Mouse (Mus musculus) embryonic facial prominence, embryonic 11.5 days (tissue): Measurements from ENCODE around the gene Nlk. TPM values are rescaled to one million over a fixed set of nuclear protein-coding genes. Genes with fewer than 3 reads are reported as not detected.

Experiments
- ATAC-seq: fragments of 200-750 bp; cut with Nextera tagmentation; replicated peaks from 2 replicates; pipeline ENCODE4 v1.8.0; 2017; ENCODE audit warnings: low read depth; ENCODE audit not compliant: insufficient number of reproducible peaks, low FRiP score, low TSS enrichment
- DNase-seq: peaks from one replicate; pipeline ENCODE4 v3.0.0-alpha.2; 2015; ENCODE audit warnings: low spot score
- H3K27ac ChIP-seq: fragments of 300-500 bp; sonication (generic); replicated peaks from 2 replicates; pipeline ENCODE4 v1.5.1; 2014; ENCODE audit warnings: mild to moderate bottlenecking, low read depth, low read length, control low read depth
- H3K27me3 ChIP-seq: fragments of 300-500 bp; sonication (generic); 2 replicates; pipeline ENCODE4 v1.6.1; 2014; ENCODE audit warnings: mild to moderate bottlenecking, low read length, moderate library complexity, mixed read lengths; ENCODE audit not compliant: control insufficient read depth, insufficient read depth
- H3K36me3 ChIP-seq: fragments of 300-500 bp; sonication (generic); replicated peaks from 2 replicates; pipeline ENCODE4 v1.6.1; 2014; ENCODE audit warnings: low read depth, mild to moderate bottlenecking, low read length, moderate library complexity, mixed read lengths; ENCODE audit not compliant: control insufficient read depth, insufficient read depth
- H3K4me1 ChIP-seq: fragments of 300-500 bp; sonication (generic); 2 replicates; pipeline ENCODE4 v1.6.1; 2014; ENCODE audit warnings: low read length, mixed read lengths; ENCODE audit not compliant: control insufficient read depth, insufficient read depth
- H3K4me2 ChIP-seq: fragments of 300-500 bp; sonication (generic); 2 replicates; pipeline ENCODE4 v1.6.1; 2014; ENCODE audit warnings: low read depth, mild to moderate bottlenecking, control low read depth, low read length, moderate library complexity
- H3K4me3 ChIP-seq: fragments of 300-500 bp; sonication (generic); 2 replicates; pipeline ENCODE4 v1.5.1; 2014; ENCODE audit warnings: low read depth, low read length, control low read depth
- H3K9ac ChIP-seq: fragments of 300-500 bp; sonication (generic); replicated peaks from 2 replicates; pipeline ENCODE4 v1.6.1; 2014; ENCODE audit warnings: mild to moderate bottlenecking, control low read depth, low read length
- H3K9me3 ChIP-seq: fragments of 300-500 bp; sonication (generic); replicated peaks from 2 replicates; pipeline ENCODE4 v1.6.1; 2016; ENCODE audit warnings: mild to moderate bottlenecking, low read length, inconsistent platforms, mixed read lengths; ENCODE audit not compliant: control insufficient read depth
- WGBS: fragments of 180-500 bp; shearing (Covaris S2); extraction: QIAGEN DNeasy Blood & Tissue Kit; methylation state at CpG from one replicate; pipeline ENCODE4 v1.1.7; 2014; 5-methylcytosine and 5-hydroxymethylcytosine counted together
- polyA plus RNA-seq: library from polyadenylated mRNA; unstranded; fragments of >200 nt; fragmentation: Nextera tagmentation; extraction: Ambion mirVana; gene quantifications from 2 replicates; pipeline ENCODE4 v1.2.1, GENCODE M21; 2014

Gene Nlk
- polyA plus RNA-seq, 1 experiment from 2014 or later, result 22.8 TPM

DNA sequence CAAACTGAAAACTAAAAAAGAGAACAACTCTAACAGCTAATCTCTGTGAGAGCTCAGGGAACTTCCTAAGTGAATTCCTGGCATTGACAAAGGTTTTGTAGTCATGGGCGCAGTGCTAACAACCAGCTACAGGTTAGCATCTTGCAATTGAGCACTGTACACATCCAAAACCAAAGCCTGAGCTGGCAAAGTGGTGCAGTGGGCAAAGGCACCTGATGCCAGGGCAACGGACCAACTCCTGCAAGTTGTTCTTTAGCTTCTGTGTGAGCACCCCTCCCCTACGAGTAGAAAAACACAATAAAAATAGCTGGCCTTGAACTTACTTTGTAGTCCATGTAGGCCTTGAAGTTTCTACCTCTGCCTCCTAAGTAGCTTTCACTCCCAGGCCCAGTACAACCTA, 94.4 kb downstream of the Nlk start:
- ATAC-seq (no peak), DNase-seq (no peak)
- Histone ChIP-seq H3K9ac (no peak overlapping the region), H3K9me3 (no peaks in the 10 kb centered on the region), H3K4me1 (no peaks in the 10 kb centered on the region), H3K4me3 (no peak overlapping the region), H3K36me3 (no peaks in the 10 kb centered on the region), H3K27me3 (no peaks in the 10 kb centered on the region), H3K27ac (no peak overlapping the region), H3K4me2 (no peak overlapping the region)
- WGBS, result 87% methylated on average over 3 of the region's 3 CpGs

DNA sequence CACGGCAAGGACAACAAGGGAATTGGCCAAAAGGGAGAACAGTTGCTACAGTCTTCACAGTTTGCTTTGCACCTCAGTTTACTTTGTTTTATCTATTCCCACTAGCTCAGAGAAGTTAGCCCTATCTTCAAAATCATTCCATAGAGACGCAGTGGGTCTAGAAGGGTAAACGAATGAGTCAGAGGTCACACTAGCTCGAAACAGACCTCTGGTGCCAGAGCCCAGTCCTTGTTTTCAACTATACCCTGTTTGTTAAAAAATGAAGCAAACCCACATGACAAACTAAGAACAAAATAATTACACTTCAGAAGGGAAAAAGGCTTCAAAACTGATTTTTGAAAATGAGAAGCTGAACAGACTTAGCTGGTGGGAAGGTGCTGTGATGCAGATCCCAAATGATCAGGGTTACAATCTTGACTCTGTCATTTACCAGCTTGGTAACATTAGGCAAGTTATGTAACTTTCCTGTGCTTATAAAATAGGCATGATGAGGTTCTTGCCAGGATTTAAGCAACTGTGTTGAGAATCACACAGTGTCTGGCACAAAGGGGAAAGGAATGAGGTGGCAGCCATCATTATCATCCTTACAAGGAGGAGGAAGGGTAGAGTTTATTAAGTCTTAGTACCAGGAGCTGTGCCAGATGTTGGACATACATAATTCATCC, 96.1 kb downstream of the Nlk start:
- no peak for ATAC-seq
- 66% methylated on average over 4 of the region's 4 CpGs for WGBS

DNA sequence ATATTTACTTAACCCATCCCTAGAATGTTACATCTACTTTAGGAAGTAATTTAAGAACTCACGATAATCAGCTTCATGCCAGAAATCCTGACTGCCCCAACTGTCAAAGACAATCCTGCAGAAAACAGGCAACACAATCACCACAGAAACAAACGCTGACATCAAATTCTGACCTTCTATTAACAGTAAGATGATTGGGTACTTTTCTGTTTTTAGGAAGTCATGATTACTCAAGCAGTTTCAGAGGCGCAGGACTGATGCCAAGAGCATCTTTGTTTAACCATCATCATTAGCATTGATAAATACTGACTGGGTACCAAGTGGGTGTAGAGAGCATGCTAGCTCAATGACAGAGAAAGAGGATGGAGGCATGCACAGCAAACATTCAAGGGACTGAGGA, 96.7 kb downstream of the Nlk start:
- Histone ChIP-seq H3K36me3 (no peaks in the 10 kb centered on the region), H3K27ac (no peak overlapping the region), H3K4me2 (no peak overlapping the region), H3K4me1 (no peaks in the 10 kb centered on the region), H3K9ac (no peak overlapping the region), H3K27me3 (no peaks in the 10 kb centered on the region), H3K4me3 (no peak overlapping the region), H3K9me3 (no peaks in the 10 kb centered on the region)
- DNase-seq, result no peak
- 57% methylated on average over 3 of the region's 3 CpGs for WGBS
- no peak for ATAC-seq

More for the DNA sequence above, 96.1 kb downstream of the Nlk start:
- Histone ChIP-seq H3K4me3 (no peak overlapping the region), H3K9me3 (no peaks in the 10 kb centered on the region), H3K36me3 (no peaks in the 10 kb centered on the region), H3K27ac (no peak overlapping the region), H3K4me1 (no peaks in the 10 kb centered on the region), H3K27me3 (no peaks in the 10 kb centered on the region), H3K9ac (no peak overlapping the region), H3K4me2 (no peak overlapping the region)
- DNase-seq, result no peak

DNA sequence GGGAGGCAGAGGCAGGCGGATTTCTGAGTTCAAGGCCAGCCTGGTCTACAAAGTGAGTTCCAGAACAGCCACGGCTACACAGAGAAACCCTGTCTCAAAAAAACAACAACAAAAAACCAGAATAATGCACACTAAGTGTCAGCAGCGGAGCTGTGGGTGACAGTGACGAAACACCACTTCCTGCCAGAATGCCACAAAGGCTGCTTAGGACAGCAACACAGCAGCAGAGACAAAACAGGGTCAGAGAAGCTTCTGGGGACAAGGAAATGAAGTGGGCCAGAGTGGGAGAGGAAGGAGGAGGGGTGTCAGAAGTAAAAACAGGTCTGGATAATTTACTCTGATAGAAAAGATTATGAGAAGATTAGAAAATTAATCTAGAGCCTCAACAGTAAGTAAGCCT, 97.1 kb downstream of the Nlk start:
- H3K4me1 ChIP-seq, result no peaks in the 10 kb centered on the region
- 81% methylated on average over 4 of the region's 4 CpGs for WGBS
- DNase-seq (no peak), ATAC-seq (no peak)
- H3K4me3 ChIP-seq, result no peak overlapping the region
- no peak overlapping the region for H3K27ac ChIP-seq
- H3K9me3 ChIP-seq, result no peaks in the 10 kb centered on the region
- H3K4me2 ChIP-seq, result no peak overlapping the region
- no peaks in the 10 kb centered on the region for H3K27me3 ChIP-seq
- H3K9ac ChIP-seq, result no peak overlapping the region
- no peaks in the 10 kb centered on the region for H3K36me3 ChIP-seq

DNA sequence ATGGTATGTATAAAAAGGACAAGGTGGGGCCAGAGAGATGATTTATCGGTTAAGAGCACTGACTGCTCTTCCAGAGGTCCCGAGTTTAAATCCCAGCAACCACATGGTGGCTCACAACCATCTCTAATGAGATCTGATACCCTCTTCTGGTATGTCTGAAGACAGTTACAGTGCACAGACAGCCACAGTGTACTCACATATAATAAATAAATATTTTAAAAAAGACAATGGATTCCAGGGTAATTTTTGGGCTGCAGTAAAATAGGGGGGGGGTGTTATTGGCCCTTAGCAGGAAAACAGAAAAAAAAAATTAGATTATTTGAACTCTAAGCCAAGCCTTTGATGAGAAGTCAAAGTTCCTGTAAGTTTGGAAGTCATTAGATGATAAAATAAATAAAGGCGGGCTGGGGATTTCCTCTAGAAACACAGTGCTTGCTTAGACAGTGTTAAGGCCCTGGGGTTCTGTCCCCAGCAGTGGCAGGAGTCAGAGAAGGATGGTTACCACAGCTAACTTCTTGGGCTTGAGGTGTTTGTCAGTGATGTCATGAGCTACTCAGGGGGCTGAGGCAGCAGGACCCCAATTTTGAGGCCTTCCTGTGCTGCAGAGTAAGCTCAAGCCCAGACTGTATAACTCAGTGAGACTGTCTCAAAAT, 98.3 kb downstream of the Nlk start:
- Histone ChIP-seq H3K4me1 (no peaks in the 10 kb centered on the region), H3K9me3 (no peaks in the 10 kb centered on the region), H3K36me3 (no peaks in the 10 kb centered on the region), H3K4me2 (no peak overlapping the region), H3K27me3 (no peaks in the 10 kb centered on the region), H3K27ac (no peak overlapping the region), H3K4me3 (no peak overlapping the region), H3K9ac (no peak overlapping the region)
- WGBS, result 61% methylated on average over 3 of the region's 3 CpGs
- ATAC-seq (no peak), DNase-seq (no peak)

DNA sequence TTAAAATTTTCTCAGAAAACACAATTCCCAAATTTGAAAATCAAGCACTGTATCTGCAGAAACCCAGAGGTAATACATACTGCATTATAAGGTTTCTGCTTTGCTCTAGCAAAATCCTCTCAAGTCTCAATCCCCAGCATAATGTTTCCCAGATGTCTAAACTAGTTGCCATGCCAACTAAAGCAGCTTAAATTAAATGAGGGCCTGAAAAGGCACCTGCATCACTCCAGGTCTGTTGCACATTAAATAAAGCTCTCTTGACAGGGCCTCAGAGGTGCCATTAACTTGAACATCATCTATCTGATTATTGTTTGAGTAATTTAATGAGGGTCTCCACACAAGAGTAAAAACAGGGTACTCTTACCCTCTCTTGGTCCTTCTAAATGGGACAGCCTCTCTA, 100.4 kb downstream of the Nlk start:
- Histone ChIP-seq H3K27me3 (no peaks in the 10 kb centered on the region), H3K4me2 (no peak overlapping the region), H3K4me1 (no peaks in the 10 kb centered on the region), H3K36me3 (no peaks in the 10 kb centered on the region), H3K27ac (no peak overlapping the region), H3K4me3 (no peak overlapping the region), H3K9me3 (no peaks in the 10 kb centered on the region), H3K9ac (no peak overlapping the region)
- DNase-seq (peak; percentile 93), ATAC-seq (no peak)

DNA sequence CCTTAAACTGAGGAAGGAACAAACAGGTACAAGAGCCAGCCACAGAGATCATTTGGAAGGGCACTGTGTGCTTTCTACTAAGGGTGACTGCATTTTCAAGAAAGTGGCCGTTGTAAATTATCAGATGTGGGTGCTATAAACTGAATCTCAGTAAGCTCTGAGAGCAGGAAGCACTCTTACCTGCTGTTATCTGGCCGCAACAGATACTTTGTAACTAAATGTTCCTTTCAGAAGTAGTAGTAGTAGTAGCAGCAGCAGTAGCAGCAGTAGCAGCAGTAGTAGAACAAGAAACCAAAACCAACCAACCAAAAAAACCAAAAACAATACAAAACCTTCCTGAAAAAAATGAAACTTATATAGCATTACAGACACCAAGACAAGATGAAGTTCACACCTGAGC, 101.4 kb downstream of the Nlk start:
- no peak overlapping the region for H3K27ac ChIP-seq
- no peak overlapping the region for H3K4me3 ChIP-seq
- H3K9ac ChIP-seq, result no peak overlapping the region
- H3K27me3 ChIP-seq, result no peaks in the 10 kb centered on the region
- H3K4me1 ChIP-seq, result no peaks in the 10 kb centered on the region
- DNase-seq (no peak), ATAC-seq (no peak)
- WGBS, result 95% methylated on average over 2 of the region's 2 CpGs
- no peak overlapping the region for H3K4me2 ChIP-seq
- no peaks in the 10 kb centered on the region for H3K36me3 ChIP-seq
- no peaks in the 10 kb centered on the region for H3K9me3 ChIP-seq

DNA sequence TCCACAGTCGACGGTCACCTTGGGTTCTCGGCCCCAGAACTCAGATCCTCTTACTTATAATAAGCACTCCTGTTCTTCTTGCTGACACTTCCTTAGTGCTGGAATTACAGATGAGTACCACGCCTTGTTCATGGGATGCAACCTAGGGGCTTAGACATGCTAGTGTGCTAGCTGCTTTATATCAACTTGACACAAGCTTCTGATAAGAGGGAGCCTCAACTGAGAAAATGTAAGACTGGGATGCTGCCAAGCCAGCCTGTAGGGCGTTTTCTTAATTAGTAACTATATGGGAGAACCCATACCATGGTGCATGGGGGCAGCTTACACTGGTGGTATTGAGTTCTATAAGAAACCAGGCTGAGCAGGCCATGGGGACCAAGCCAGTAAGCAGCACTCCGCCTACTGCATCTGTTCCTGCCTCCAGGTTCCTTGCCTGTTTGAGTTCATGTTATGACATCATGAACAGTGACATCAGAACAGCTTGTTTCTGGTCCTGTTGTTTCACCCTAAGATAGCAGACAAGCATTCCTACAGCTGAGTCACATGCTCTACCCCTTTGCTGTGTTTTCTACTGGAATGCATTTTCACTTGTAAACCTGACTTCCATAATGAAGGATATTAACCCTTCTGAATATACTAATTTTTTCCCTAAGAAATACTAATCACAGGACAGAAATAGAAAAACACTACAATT, 102.8 kb downstream of the Nlk start:
- Histone ChIP-seq H3K9me3 (no peaks in the 10 kb centered on the region), H3K27ac (no peak overlapping the region), H3K4me2 (no peak overlapping the region), H3K36me3 (no peaks in the 10 kb centered on the region), H3K4me1 (no peaks in the 10 kb centered on the region), H3K4me3 (no peak overlapping the region), H3K9ac (no peak overlapping the region), H3K27me3 (no peaks in the 10 kb centered on the region)
- DNase-seq, result no peak
- ATAC-seq, result no peak
- WGBS, result 88% methylated on average over 6 of the region's 6 CpGs
